Mouse (Mus musculus) heart, embryonic 10.5 days (tissue): ENCODE results near the gene Ccdc121. TPM values are rescaled to one million over a fixed set of nuclear protein-coding genes. Genes with fewer than 3 reads are reported as not detected.

ENCODE experiments used
- polyA plus RNA-seq: library from polyadenylated mRNA; unstranded; fragments of >200 nt; fragmentation: Nextera tagmentation; extraction: Ambion mirVana; gene quantifications from 2 replicates; pipeline ENCODE4 v1.2.1, GENCODE M21; 2016

The Ccdc121 gene
- polyA plus RNA-seq, 1 experiment from 2014 or later: not detected

Other genes starting within 250 kb of the Ccdc121 start
- 0.14 and 0.23 TPM in 2 replicates for gene Cnih3, start 158.8 kb downstream of the Ccdc121 start, polyA plus RNA-seq
- gene Dnah14, start 65.1 kb upstream of the Ccdc121 start, polyA plus RNA-seq: 0.80 and 0.92 TPM in 2 replicates